Mouse (Mus musculus) neural tube, postnatal 0 days (tissue): Measurements from ENCODE around the gene Entpd4b. TPM values are rescaled to one million over a fixed set of nuclear protein-coding genes. Genes with fewer than 3 reads are reported as not detected.

Experiments used
- polyA plus RNA-seq: library from polyadenylated mRNA; unstranded; fragments of >200 nt; fragmentation: Nextera tagmentation; extraction: Ambion mirVana; gene quantifications from 2 replicates; pipeline ENCODE4 v1.2.1, GENCODE M21; 2015

Entpd4b gene
- 17.9 and 20.1 TPM in 2 replicates for polyA plus RNA-seq

DNA sequence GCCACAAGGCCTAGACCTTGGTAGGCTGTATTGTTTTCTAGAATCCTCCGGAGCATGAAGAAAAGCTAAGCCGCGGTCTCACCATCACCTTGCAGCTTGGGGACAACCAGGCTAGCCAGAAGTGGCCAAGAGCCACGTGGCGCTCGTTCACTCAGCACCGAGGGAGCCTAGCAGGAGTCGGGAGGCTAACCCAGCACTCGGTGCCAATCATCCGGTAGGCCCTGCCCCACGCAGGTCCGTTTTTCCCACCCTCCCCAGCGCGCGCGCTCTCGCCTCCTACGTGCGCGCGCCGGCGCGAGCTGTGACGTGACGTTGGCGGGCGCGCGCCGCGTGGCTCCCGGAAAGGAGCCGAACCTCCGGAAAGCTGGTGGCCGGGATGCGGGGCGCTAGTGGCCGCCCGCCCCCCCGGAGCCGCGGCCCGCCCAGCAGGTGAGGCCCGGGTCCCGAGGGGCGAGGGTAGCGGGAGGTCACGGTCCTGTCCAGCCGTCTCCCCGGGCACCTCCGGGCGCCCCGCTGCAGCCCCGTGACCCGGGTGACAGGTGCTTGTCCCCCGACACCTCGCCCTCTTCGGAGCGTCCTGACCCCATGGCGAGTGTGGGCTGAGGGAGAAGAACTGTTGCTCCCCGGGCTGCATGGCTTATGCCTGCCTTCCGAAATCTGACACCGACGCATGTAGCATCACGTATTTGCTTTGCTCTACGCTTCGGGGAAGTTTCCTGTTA, at the start of gene Entpd4b:
Gene Entpd4b, plus strand, starts transcription at position 315 of the 722 bp plus-strand sequence.

DNA sequence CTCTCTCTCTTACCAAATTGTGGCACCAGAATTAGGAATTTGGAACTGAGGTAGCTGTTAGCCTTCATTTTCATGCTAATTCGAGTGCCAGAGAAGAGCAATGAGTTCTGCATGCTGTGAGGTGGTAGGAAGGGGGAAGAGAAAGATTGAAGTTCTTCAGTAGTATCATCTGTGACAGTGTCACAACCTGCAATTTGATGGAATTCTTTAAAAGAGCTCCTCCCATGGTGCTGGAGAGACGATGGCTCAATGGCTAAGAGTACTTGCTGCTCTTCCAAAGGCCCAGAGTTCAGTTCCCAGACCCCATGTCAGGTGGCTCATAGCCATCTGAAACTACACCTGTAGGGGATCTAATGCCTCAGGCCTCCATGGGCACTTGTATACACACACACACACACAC, 42.8 kb upstream of the Entpd4b start, which contains the start of gene Gm27179:
Gene Gm27179, minus strand, starts transcription at position 101 of the 400 bp plus-strand sequence.

Other genes starting within 250 kb of the Entpd4b start
- 0.05 TPM in 1 of 2 replicates, not detected in the other for gene Gm16867, start 52.1 kb upstream of the Entpd4b start, polyA plus RNA-seq
- not detected in 2 replicates for gene Gm27179, start 42.9 kb upstream of the Entpd4b start, polyA plus RNA-seq